Mouse (Mus musculus) R1 (cell line): ENCODE measurements around the gene Pi4k2a.
A peak's percentile ranks its signal among the peaks of the same experiment; 100 is the strongest.

Source experiments
- DNase-seq: peaks from one replicate; pipeline ENCODE4 v3.0.0-alpha.2; 2018; ENCODE audit warnings: low read depth, low spot score

Pi4k2a gene

DNA sequence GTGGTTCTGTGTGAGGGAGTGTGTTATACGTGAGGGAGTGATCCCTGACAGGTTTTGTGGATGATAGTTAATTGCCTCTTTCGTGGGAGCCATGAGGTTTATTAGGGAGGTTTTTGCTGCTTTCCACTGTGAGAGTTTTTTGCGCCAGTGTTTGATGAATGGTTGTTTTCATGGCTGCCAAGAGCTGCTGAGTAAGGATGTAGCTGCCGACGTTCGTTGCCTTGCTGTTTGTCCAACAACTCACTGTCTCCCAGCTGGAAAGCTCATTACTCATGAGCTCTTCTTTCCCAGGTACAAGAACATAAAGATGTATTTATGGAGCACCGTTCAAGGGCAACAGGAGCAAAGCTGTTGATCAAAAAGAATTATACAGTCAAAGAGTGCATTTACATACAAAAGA lies 73.9 kb downstream of the Pi4k2a start:
- DNase-seq = no peak

DNA sequence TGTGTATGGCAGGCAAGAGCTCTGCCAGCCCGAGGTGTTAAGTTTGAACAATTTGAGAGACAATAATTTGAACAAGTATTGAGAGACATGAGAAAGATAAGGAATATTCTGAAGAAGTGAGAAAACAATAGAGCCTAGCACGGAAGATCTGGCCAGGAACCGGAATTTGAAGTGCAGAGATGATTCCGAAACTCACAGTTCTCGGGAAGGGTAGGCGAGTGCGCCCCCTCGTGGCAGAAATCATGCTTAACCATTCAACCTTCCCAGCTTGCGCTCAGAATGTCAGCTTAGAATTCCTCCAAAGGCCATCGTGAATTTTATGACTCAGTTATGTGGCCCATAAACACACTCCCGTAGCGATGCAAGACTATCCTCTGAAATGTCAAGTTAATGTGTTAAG lies 75.9 kb downstream of the Pi4k2a start:
- DNase-seq = peak; percentile 80

DNA sequence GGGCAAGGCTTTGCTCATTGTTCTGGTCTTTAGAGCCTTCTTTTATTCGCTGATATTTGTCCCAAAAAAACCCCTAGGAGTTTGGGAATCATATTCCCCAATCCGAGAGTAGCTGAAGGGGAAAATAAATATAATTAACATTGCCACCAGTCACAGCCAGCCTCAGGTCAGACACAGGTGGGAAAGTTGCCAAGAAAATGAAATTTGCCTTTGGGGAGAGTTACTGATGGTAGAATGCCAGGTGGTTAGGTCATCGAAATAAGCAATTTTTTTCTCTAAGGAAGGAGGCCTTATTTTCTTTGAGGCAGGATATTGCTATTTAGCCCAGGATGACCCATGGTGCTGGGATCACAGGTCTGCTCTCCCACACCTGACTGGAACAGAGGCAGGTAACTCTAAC lies 76.5 kb downstream of the Pi4k2a start:
- DNase-seq = no peak

DNA sequence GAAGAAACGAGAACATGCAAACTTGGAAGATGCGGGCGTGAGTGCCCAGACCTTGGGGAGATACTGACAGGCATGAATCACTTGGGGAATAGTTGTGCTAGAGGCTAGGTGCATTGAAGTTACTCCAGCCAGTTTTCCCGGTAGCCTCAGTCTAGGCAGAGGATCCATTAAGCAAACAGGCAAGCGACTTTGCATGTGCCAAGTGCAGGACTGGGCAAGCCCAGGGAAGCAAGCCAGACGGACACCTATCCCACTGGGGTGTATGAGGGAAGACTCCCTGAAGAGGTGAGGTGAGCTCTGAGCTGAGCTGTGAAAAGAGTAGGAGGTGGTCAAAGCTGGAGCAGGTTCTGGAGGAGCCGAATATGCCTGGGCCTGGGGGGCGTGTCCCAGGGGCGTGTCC lies 77.2 kb downstream of the Pi4k2a start:
- no peak for DNase-seq

DNA sequence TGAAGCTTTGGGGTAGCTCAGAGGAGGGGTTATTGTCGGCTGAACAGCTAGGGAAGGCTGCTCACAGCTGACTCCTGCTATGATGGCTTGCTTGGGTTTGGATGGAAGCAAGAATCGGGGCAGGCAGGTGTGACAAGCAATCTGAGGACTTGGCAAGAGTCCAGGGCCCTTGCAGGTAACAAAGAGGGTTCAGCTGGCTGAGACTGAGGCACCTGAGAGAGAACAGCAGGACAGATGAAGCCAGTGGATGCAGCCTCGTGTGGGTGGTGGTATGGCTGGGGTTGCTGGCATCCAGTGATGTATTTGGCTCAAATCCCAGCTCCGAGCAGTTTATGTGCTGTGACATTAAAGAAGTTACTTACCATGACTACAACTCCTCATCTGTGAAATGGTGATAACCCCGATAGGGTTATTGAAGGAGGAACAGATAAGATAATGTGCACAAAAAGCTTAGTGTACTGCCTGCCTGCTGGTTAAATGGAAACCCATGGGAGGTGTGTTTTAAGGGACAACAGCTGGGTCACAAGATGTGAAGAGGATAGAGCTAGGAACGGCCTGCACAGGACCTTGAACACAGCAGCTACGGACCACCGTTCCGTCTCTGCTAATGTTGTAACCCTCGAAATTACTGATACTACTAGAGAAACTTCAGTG lies 79.2 kb downstream of the Pi4k2a start:
- DNase-seq = no peak

DNA sequence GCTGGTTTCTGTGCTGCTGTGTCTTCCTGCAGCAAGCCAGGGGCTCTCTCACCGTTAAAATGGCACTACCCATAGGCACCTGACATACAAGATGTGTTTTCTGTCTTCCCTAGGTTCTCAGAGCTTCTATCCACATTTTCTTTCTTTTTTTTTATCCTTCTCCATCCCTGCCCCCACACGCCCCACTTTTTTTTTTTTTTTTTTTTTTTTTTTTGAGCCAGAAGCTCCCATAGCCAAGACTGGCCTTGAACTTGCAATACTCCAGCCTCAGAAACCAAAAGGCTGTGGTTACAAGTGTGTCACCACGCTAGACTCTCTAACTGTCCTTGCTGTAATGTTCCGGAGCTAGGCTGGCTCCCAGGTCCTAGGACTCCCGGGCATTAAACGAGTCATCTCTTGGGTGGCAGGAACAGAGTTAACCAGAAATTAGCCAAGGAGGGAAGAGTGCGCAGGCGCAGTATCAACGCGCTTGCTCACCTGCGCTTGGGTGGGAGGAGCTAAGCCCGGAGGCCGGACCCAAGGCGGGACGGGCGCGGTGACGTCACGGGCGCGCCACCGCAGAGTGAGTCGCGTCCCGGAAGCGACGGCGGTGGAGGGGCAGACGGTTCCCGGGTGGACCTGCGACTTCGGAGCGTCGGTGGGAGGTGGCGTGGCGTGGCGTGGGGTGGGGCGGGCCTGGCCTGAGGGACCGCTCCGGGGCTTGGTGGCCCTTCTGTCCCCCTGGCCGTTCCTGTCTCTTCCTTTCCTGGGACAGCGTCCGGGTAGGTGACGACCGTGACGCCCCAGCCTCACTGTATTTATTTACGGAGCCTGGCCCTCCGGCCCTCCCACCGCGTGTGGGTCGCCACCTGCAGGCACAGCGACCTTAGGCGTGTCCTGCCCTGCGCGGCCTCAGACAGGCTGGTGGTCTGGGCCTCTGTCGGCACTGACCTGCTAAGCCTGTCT lies 80.0 kb downstream of the Pi4k2a start:
- peak; percentile 95 for DNase-seq
